Mouse (Mus musculus): Measurements from ENCODE around the gene Nr2c2.

GRCm38 (mm10) chr6:92082756-92083155 lies 8.4 kb upstream of the Nr2c2 start:
- no peak for TF ChIP-seq MAFK (IDR thresholded peaks at IDR 0.05; ENCODE audit: insufficient read depth, low read depth, low read length)
- no peak for TF ChIP-seq CHD2 (IDR thresholded peaks at IDR 0.05; ENCODE audit: low read depth, low read length)
- TF ChIP-seq ZNF384 (IDR thresholded peaks at IDR 0.05; ENCODE audit: low read depth, low read length) = no peak
- no peak for TF ChIP-seq ZC3H11A (IDR thresholded peaks at IDR 0.05; ENCODE audit: borderline replicate concordance, low read depth, low read length)

Measured in ES-E14 (cell line).